Mouse (Mus musculus): ENCODE data around the gene Slc22a18. TPM values are rescaled to one million over a fixed set of nuclear protein-coding genes. Genes with fewer than 3 reads are reported as not detected.

Slc22a18 gene
- total RNA-seq (2022) = 1 to 10 TPM in 3 of 4 experiments, under 1 TPM in 1; 0.78 to 1.8 (median 1.2) TPM

- no peak for DNase-seq (ENCODE audit: low spot score in 2 of 2)
Measured at GRCm38 (mm10) chr7:143473347-143474101, at the start of gene Slc22a18. Slc22a18 (plus strand) TSS chr7:143473736.

GRCm38 (mm10) chr7:143428142-143428813, 45.3 kb upstream of the Slc22a18 start:
- DNase-seq (ENCODE audit: low spot score in 2 of 2) = no peak

- no peak for DNase-seq (ENCODE audit: low spot score in 2 of 2)
Measured at GRCm38 (mm10) chr7:143428814-143429499, 44.6 kb upstream of the Slc22a18 start.

- no peak for DNase-seq (ENCODE audit: low spot score in 2 of 2)
Measured at GRCm38 (mm10) chr7:143432631-143433030, 40.9 kb upstream of the Slc22a18 start.

GRCm38 (mm10) chr7:143433331-143433730, 40.2 kb upstream of the Slc22a18 start:
- peak; percentile 5 to 15 for DNase-seq (ENCODE audit: low spot score in 2 of 2)

- DNase-seq (ENCODE audit: low spot score in 2 of 2) = no peak
Measured at GRCm38 (mm10) chr7:143437231-143437893, 36.2 kb upstream of the Slc22a18 start.

GRCm38 (mm10) chr7:143437894-143438581, 35.5 kb upstream of the Slc22a18 start:
- DNase-seq (ENCODE audit: low spot score in 2 of 2) = no peak

- no peak for DNase-seq (ENCODE audit: low spot score in 2 of 2)
Measured at GRCm38 (mm10) chr7:143438965-143439364, 34.6 kb upstream of the Slc22a18 start.

GRCm38 (mm10) chr7:143444580-143444954, 29.0 kb upstream of the Slc22a18 start:
- DNase-seq (ENCODE audit: low spot score in 2 of 2) = no peak

- DNase-seq (ENCODE audit: low spot score in 2 of 2) = no peak
Measured at GRCm38 (mm10) chr7:143444955-143445648, 28.4 kb upstream of the Slc22a18 start.

GRCm38 (mm10) chr7:143445651-143446460, 27.7 kb upstream of the Slc22a18 start:
- no peak for DNase-seq (ENCODE audit: low spot score in 2 of 2)

- DNase-seq (ENCODE audit: low spot score in 2 of 2) = no peak
Measured at GRCm38 (mm10) chr7:143447130-143447529, 26.4 kb upstream of the Slc22a18 start.

- no peak for DNase-seq (ENCODE audit: low spot score in 2 of 2)
Measured at GRCm38 (mm10) chr7:143458963-143459331, 14.6 kb upstream of the Slc22a18 start.

- DNase-seq (ENCODE audit: low spot score in 2 of 2) = no peak
Measured at GRCm38 (mm10) chr7:143459332-143460211, 14.0 kb upstream of the Slc22a18 start.

- DNase-seq (ENCODE audit: low spot score in 2 of 2) = no peak
Measured at GRCm38 (mm10) chr7:143460217-143460834, 13.2 kb upstream of the Slc22a18 start.

- DNase-seq (ENCODE audit: low spot score in 2 of 2) = peak; percentile 45 to 84
Measured at GRCm38 (mm10) chr7:143460874-143461273, 12.7 kb upstream of the Slc22a18 start, which contains the start of gene Cdkn1c. Cdkn1c (minus strand) TSS chr7:143461050.

- no peak for DNase-seq (ENCODE audit: low spot score in 2 of 2)
Measured at GRCm38 (mm10) chr7:143461294-143461870, 12.2 kb upstream of the Slc22a18 start.

- DNase-seq (ENCODE audit: low spot score in 2 of 2) = no peak
Measured at GRCm38 (mm10) chr7:143461920-143462319, 11.6 kb upstream of the Slc22a18 start.

All from left cerebral cortex, adult 8-10 months (tissue).